Mouse (Mus musculus) 416B (cell line): ENCODE results near the gene Aldh4a1.

Experiments used
- DNase-seq: peaks from one replicate; pipeline ENCODE4 v3.0.0; 2011; ENCODE audit warnings: low read depth

The Aldh4a1 gene

GRCm38 (mm10) chr4:139590446-139590845 is 32.2 kb upstream of the Aldh4a1 start:
- no peak for DNase-seq

DNA sequence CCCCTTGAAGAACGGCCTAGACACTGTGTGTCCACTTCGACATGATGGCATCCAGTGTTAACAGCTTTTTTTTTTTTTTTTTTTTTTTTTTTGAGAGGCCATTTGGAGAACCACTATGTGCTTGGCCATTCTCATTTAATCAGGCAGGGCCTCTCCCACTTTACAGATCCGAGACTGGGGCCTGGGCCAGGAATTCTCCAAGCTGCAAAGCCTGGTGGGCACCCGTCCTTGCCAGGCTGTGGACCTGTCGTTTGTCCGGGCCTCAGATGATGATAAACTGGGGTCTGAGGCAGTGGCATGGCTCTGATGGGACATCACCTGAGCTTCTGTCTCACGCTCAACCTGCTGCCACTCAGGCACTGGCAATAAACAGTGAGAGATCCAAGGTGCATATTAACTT is 29.8 kb upstream of the Aldh4a1 start:
- no peak for DNase-seq

- no peak for DNase-seq
Observed at GRCm38 (mm10) chr4:139593383-139593782, 29.3 kb upstream of the Aldh4a1 start.

DNA sequence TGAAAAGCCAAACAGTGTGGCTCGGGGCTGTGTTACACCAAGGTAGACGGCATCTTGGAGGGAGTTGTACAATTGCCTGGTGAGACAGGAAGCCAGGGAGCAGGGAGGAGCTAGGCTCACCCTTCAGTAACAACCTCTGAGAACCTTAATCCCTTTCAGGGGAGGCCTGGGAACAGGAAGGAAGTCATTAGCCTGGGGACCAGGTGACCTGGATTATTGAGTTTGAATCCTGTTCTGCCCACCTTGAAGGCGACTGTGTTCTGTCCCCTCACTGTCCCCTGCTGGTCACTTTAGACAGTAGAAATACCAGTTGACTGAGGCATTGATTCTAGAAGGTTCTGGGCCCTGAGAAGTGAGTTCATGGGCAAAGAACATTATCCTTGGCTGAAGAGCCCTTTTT is 28.6 kb upstream of the Aldh4a1 start:
- DNase-seq = no peak

DNA sequence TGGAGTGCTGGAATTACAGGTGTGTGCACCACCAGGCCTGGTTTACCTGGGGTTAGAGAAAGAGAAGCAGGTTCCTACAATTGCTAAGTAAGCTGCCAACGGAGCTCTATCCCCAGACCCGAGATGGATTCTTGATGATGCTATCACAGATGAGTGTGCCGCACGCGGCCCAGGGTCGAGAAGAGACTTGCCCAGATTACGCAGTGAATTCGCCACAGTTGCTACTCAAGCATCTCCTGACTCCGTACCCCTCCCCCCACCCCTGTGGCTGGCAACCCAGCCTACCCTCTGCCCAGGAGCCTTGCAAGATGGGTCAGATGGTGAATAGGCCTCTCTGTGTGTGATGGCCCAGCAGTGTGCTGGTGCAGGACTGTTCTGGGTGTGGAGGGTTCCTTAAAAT is 26.0 kb upstream of the Aldh4a1 start:
- DNase-seq = no peak

- DNase-seq = peak; percentile 42
Observed at GRCm38 (mm10) chr4:139597286-139598284, 25.1 kb upstream of the Aldh4a1 start.

- DNase-seq = no peak
Observed at GRCm38 (mm10) chr4:139598356-139598755, 24.3 kb upstream of the Aldh4a1 start.

- peak; percentile 97 for DNase-seq
Observed at GRCm38 (mm10) chr4:139598950-139599518, 23.6 kb upstream of the Aldh4a1 start.

- DNase-seq = peak; percentile 80
Observed at GRCm38 (mm10) chr4:139601519-139602356, 20.9 kb upstream of the Aldh4a1 start.

- DNase-seq = peak; percentile 64
Observed at GRCm38 (mm10) chr4:139602357-139603244, 20.1 kb upstream of the Aldh4a1 start, which contains the start of gene Gm21969. Gene Gm21969 (plus strand): TSS chr4:139603186.

- DNase-seq = no peak
Observed at GRCm38 (mm10) chr4:139605216-139605615, 17.4 kb upstream of the Aldh4a1 start.

GRCm38 (mm10) chr4:139606732-139607131 is 15.9 kb upstream of the Aldh4a1 start:
- DNase-seq = no peak

DNA sequence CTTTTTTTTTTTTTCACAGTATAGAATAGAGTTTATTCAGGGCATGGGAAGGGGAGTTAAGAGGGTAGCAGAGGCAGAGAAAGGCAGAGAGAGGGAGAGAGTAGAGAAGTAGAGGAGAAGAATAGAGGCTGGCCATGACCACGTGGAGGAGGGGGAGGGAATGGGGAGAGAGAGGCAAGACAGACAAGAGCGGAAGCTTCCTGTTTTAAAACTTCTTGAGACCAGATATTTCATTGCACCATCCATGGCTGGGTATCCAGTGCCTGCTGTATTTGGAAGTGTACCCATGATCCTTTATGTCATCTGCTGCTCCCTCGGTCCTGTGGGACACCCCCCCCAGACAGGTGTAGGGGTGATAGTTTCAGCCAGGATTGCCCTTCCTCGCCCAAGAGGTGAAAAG is 13.7 kb upstream of the Aldh4a1 start:
- no peak for DNase-seq

DNA sequence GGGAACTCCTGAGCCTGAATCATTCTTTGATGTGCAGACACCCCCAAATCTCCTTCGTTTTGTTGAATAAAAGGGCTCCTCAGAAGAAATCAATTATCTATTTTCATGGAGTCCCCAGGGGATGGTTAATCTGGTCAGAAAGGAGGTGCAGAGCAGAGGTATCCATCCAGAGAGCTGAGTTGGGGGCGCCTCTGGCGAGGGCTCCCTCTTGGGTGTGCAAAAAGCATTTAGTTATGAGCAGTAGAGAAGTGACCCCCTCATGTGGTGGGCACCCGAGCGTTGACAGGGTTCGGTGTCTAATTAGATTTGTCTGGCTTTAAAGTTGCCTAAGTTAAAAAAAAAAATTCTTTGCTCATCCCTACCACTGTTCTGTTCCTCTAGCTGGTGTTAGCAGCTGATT is 11.7 kb upstream of the Aldh4a1 start:
- no peak for DNase-seq

DNA sequence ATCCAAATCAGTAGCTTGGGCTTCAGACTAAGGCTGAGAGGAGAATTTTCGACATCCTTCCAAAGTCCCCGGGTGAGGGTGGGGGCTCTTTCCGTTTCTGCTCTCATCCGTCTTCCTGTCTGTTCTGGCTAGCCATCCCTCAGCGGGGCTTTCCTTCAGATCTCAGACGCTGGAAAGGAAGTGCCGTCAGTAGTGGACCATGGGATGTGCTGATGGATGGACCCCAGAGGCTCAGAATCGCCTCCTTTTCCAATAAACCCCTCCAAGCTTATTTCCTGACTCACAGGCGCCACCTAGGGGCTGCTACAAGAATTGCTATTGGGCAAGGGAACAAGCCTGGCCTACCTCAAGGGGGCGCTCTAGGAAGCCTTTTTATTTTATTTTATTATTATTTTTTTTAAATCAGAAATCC is 11.1 kb upstream of the Aldh4a1 start:
- DNase-seq = peak; percentile 76

GRCm38 (mm10) chr4:139614524-139615260 is 8.0 kb upstream of the Aldh4a1 start:
- DNase-seq = no peak

- DNase-seq = peak; percentile 95
Observed at GRCm38 (mm10) chr4:139616276-139617000, 6.2 kb upstream of the Aldh4a1 start.

DNA sequence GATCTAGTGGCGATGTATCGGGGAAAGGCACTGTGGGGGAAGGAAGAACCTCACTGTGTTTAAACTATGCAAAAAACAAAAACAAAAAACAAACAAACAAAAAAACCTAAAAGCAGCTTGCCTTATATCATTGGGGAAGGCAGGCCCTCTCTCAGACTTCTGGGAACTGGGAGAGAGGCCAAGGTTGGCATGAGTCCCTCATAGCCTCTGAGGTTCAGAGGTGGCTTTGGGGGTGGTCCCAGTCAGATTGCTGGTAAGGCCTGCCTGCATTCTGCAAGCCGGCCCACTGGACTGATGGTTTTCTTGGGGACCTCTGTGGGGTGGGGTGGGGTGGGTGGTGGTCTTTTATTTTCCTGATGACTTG is 5.7 kb upstream of the Aldh4a1 start:
- DNase-seq = no peak

- DNase-seq = no peak
Observed at GRCm38 (mm10) chr4:139619765-139620164, 2.9 kb upstream of the Aldh4a1 start.
